Mouse (Mus musculus): ENCODE measurements around the gene Ctnna3. TPM values are rescaled to one million over a fixed set of nuclear protein-coding genes. Genes with fewer than 3 reads are reported as not detected.

Ctnna3 gene
- total and polyA plus RNA-seq, 2 experiments from 2014 or later = 0.51 to 0.52 TPM

DNA sequence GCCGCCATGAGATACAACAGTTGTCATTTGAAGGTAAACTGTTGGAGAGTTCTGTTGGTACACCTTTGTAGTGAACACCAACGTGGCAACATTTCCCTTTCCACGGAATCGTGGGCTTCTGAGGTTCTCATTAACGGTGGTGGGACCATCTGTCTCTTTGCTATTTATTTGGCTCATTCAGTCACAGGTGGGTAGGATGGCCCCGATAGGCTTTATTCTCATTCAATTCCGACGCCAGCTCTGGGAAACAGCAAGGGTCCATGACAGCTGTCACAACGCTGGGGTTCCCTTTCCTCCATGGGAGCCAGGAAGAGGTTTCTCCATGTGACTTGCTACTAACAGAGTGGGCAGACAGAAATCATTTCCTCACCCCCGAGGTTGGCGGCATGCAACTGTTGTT lies 612.0 kb downstream of the Ctnna3 start:
- DNase-seq = no peak
- 65% methylated on average over 11 of the region's 11 CpGs for WGBS
- no peak overlapping the region for H3K27ac ChIP-seq (ENCODE audit: low read depth, low read length)

DNA sequence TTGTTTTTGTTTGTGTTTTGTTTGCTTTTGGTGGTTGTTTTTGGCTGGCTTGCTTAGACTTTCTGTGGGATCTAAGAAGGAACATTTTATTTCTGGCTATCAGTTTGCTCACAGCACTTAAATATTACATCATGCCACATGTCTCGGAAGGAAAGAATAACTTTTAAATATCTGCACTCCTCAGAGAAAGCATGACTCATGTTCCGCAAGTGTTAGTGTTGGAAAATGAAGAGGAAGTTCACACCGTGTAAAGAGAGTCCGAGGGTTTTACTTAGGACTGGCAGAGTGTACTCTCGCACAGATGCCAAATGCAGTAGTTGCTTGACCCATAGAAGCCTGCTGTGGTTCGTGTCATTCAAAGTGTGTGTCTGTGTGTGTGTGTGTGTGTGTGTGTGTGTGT lies 619.3 kb downstream of the Ctnna3 start:
- Histone ChIP-seq H3K4me2 (ENCODE audit: low read depth) (no peak overlapping the region), H3K27me3 (ENCODE audit: insufficient read depth, low read length) (no peaks in the 10 kb centered on the region), H3K4me3 (ENCODE audit: low read depth, low read length) (no peak overlapping the region), H3K9ac (no peak overlapping the region), H3K27ac (ENCODE audit: low read depth, low read length) (no peak overlapping the region), H3K4me1 (ENCODE audit: insufficient read depth) (no peaks in the 10 kb centered on the region), H3K36me3 (ENCODE audit: insufficient read depth) (no peaks in the 10 kb centered on the region), H3K9me3 (ENCODE audit: low read length) (no peaks in the 10 kb centered on the region)
- no peak for DNase-seq
- 85% methylated on average over 6 of the region's 6 CpGs for WGBS
- no peak for TF ChIP-seq CTCF (IDR thresholded peaks at IDR 0.05; ENCODE audit: low read depth)
- no peak for ATAC-seq

More for the DNA sequence above, 612.0 kb downstream of the Ctnna3 start:
- Histone ChIP-seq H3K4me2 (ENCODE audit: low read depth) (no peak overlapping the region), H3K9me3 (ENCODE audit: low read length) (no peaks in the 10 kb centered on the region), H3K9ac (no peak overlapping the region), H3K4me1 (ENCODE audit: insufficient read depth) (no peaks in the 10 kb centered on the region), H3K4me3 (ENCODE audit: low read depth, low read length) (no peak overlapping the region), H3K27me3 (ENCODE audit: insufficient read depth, low read length) (no peaks in the 10 kb centered on the region), H3K36me3 (ENCODE audit: insufficient read depth) (no peaks in the 10 kb centered on the region)
- TF ChIP-seq CTCF (IDR thresholded peaks at IDR 0.05; ENCODE audit: low read depth) = no peak
- ATAC-seq = no peak

DNA sequence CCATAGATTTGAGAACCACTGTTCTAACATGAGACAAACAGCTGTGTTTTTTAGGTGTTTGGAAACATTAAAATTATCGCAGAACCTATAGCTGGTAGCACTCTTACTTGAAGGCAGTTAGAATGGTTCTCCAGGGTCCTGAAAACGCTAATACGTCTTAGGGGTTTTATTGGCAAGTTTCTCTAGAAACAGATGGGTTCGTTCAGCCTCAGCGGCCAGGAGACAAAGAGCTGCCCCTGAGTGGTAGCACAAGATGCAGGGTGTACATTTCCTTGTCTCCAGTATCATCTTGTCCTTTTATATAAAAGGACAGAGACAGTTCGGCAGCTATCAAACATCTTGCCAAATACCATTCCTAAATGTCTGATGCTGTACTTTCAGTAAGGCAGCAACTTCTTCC lies 620.0 kb downstream of the Ctnna3 start:
- no peak for DNase-seq
- Histone ChIP-seq H3K27me3 (ENCODE audit: insufficient read depth, low read length) (no peaks in the 10 kb centered on the region), H3K4me3 (ENCODE audit: low read depth, low read length) (no peak overlapping the region)

DNA sequence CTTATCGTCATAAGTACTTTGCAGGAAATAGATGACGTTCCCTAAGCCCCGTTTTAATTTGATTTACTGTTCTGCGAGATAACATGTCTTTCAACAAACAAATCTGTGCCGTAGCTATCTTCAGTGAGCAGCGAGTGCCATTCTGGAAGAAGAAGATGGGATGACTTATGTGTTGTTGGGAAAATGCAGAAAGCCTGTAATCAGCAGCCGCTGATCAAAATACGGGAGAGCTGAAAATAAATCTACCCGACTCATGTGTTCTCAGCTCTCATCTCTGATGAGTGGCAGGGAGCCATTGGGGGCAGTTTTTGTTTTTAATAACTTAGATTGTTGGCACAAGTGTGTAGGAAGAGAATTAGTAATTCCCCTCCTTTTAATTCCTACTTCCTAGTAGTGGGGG lies 633.8 kb downstream of the Ctnna3 start:
- Histone ChIP-seq H3K36me3 (ENCODE audit: insufficient read depth) (no peaks in the 10 kb centered on the region), H3K9ac (no peak overlapping the region), H3K27me3 (ENCODE audit: insufficient read depth, low read length) (no peaks in the 10 kb centered on the region), H3K4me2 (ENCODE audit: low read depth) (no peak overlapping the region), H3K27ac (ENCODE audit: low read depth, low read length) (no peak overlapping the region), H3K9me3 (ENCODE audit: low read length) (no peaks in the 10 kb centered on the region), H3K4me1 (ENCODE audit: insufficient read depth) (no peaks in the 10 kb centered on the region), H3K4me3 (ENCODE audit: low read depth, low read length) (no peak overlapping the region)
- 73% methylated on average over 9 of the region's 9 CpGs for WGBS
- ATAC-seq = no peak
- no peak for TF ChIP-seq CTCF (IDR thresholded peaks at IDR 0.05; ENCODE audit: low read depth)
- DNase-seq = no peak

More for the DNA sequence above, 620.0 kb downstream of the Ctnna3 start:
- no peaks in the 10 kb centered on the region for H3K9me3 ChIP-seq (ENCODE audit: low read length)
- TF ChIP-seq CTCF (IDR thresholded peaks at IDR 0.05; ENCODE audit: low read depth) = no peak
- ATAC-seq = no peak
- WGBS = 77% methylated on average over 6 of the region's 6 CpGs
- H3K9ac ChIP-seq = no peak overlapping the region
- no peaks in the 10 kb centered on the region for H3K4me1 ChIP-seq (ENCODE audit: insufficient read depth)
- H3K4me2 ChIP-seq (ENCODE audit: low read depth) = no peak overlapping the region
- H3K27ac ChIP-seq (ENCODE audit: low read depth, low read length) = no peak overlapping the region
- H3K36me3 ChIP-seq (ENCODE audit: insufficient read depth) = no peaks in the 10 kb centered on the region

DNA sequence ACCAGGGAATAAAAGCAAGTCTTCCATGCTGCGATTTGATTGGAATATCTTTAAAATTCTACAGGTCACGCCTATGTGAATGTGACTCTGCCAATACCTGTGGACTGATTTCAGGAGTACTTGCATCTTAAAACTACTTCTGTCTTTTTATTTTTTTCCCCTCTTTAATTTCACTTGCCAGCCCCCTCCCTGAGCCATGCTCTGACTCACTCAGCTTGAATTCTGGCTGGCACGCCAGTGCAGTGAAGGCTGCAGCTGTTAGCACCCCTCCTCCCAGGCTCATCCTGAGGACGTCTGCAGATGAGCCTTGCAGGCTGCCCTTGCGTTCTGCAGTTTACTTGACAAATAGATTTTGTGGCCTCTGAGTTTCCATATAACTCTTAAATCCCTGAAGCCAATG lies 646.0 kb downstream of the Ctnna3 start:
- Histone ChIP-seq H3K9ac (no peak overlapping the region), H3K27me3 (ENCODE audit: insufficient read depth, low read length) (no peaks in the 10 kb centered on the region), H3K4me3 (ENCODE audit: low read depth, low read length) (no peak overlapping the region), H3K4me2 (ENCODE audit: low read depth) (peak overlapping the region; percentile 6; the same call in 1 of the 2 replicates), H3K4me1 (ENCODE audit: insufficient read depth) (no peaks in the 10 kb centered on the region), H3K36me3 (ENCODE audit: insufficient read depth) (no peaks in the 10 kb centered on the region), H3K9me3 (ENCODE audit: low read length) (no peaks in the 10 kb centered on the region), H3K27ac (ENCODE audit: low read depth, low read length) (no peak overlapping the region)
- WGBS = 34% methylated on average over 5 of the region's 5 CpGs
- no peak for TF ChIP-seq CTCF (IDR thresholded peaks at IDR 0.05; ENCODE audit: low read depth)
- peak; percentile 52 for DNase-seq
- peak; percentile 88 for ATAC-seq

DNA sequence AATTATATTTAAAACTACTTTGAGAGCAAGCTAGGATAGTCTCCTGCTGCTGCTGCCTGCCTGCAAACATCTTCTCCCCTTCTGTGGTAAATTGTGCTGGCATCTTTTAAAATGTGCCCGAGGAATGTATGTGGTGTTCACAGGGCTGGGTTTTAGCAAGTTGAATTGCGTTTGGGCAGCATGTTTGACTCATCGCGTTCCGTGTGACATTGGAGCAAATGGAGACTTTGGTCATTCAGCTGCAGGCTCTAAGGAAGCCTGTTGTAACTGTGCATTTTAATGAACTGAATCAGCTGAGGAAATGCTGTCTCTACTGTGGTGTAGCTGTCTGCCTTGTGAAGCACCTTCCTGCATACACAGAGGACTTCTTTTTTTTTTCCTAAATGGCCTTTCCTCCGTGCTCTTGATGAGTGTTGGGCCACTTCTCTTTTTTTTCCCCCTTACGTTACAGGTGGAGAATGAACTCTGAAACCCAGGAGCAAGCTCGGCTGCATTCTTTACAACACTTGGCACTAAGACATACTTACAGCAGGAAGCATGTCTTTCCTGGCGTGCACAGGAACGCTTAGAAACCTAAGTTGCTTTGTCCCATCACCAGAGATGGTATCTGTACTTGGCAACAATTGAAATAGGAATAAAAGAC lies 646.6 kb downstream of the Ctnna3 start:
- H3K27ac ChIP-seq (ENCODE audit: low read depth, low read length) = no peak overlapping the region
- no peaks in the 10 kb centered on the region for H3K9me3 ChIP-seq (ENCODE audit: low read length)
- no peaks in the 10 kb centered on the region for H3K4me1 ChIP-seq (ENCODE audit: insufficient read depth)
- WGBS = 44% methylated on average over 10 of the region's 10 CpGs
- DNase-seq = peak; percentile 25
- H3K36me3 ChIP-seq (ENCODE audit: insufficient read depth) = no peaks in the 10 kb centered on the region
- TF ChIP-seq CTCF (IDR thresholded peaks at IDR 0.05; ENCODE audit: low read depth) = no peak
- peak overlapping the region; percentile 6; the same call in 1 of the 2 replicates for H3K4me2 ChIP-seq (ENCODE audit: low read depth)
- peak; percentile 43 for ATAC-seq
- no peaks in the 10 kb centered on the region for H3K27me3 ChIP-seq (ENCODE audit: insufficient read depth, low read length)
- H3K9ac ChIP-seq = no peak overlapping the region
- no peak overlapping the region for H3K4me3 ChIP-seq (ENCODE audit: low read depth, low read length)

DNA sequence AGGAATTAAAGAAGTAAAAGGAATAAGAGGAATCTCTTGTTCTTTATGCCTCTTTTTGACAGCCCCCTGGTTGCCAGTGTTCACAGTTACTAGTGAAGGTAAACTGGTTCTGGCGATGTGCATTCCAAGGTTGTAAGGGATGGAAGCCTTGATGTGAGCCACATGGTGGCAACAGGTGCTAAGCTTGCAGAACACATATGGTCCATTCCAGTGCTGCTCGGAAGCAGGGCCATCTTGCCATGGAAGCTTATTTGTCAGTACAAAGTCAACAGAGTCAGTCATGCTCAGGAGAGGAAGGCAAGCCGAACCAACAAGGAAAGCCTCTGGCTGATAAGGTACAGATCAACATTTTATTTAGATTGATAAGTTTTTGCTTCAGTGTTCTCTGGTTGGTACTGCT lies 652.4 kb downstream of the Ctnna3 start:
- Histone ChIP-seq H3K4me2 (ENCODE audit: low read depth) (no peak overlapping the region), H3K36me3 (ENCODE audit: insufficient read depth) (no peaks in the 10 kb centered on the region), H3K27me3 (ENCODE audit: insufficient read depth, low read length) (no peaks in the 10 kb centered on the region), H3K4me3 (ENCODE audit: low read depth, low read length) (no peak overlapping the region), H3K9me3 (ENCODE audit: low read length) (no peaks in the 10 kb centered on the region), H3K9ac (no peak overlapping the region), H3K4me1 (ENCODE audit: insufficient read depth) (no peaks in the 10 kb centered on the region), H3K27ac (ENCODE audit: low read depth, low read length) (no peak overlapping the region)
- ATAC-seq = no peak
- no peak for DNase-seq
- WGBS = 80% methylated on average over 3 of the region's 3 CpGs
- TF ChIP-seq CTCF (IDR thresholded peaks at IDR 0.05; ENCODE audit: low read depth) = no peak

Measured in forebrain, postnatal 0 days (tissue).